Comparison of ENCODE assay signal across 8 mouse cellular contexts in the genomic region with DNA sequence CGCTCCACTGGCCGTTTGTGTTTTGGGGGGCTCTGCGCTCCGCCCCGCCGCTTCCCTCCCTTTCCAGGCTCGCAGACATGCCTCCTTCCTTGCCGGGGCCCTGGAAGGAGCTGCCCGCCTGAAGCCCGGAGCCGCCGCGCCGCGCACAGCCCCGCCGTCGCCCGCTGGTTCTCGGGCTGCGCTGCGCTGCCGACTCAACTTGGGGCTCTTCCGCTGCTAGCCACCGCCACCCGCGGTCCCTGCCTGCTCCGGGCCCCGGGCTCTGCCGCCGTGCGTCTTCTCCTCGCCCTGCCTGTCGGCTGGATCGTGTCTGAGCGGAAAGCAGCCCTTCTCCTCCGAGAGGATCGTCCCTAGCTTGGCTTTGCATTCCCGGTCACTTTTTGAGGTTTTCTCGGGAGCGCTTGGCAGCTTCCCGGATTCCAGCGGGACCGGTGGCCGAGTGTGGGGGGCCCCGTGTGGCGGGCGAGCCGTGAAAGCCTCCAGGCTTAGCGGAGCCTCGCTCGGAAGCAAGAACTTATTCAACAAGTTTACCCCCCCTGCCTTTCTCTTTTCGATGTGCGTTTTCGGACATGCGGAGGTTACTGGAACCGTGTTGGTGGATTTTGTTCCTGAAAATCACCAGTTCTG. TPM values are rescaled to one million over a fixed set of nuclear protein-coding genes. Genes with fewer than 3 reads are reported as not detected.
DNase-seq lines count a peak whose midpoint lies in the region; ATAC-seq and TF ChIP-seq lines count a peak whose summit lies in the region.

No protein-coding gene starts in this region.

- H3K4me3 ChIP-seq in forebrain, embryonic 10.5 days: peak overlapping the region; percentile 88
- H3K4me3 ChIP-seq in intestine, postnatal 0 days (ENCODE audit: low read depth, low read length): peak overlapping the region; percentile 79
- H3K4me3 ChIP-seq in midbrain, embryonic 16.5 days (ENCODE audit: low read depth, low read length): peak overlapping the region; percentile 87

- no peak for TF ChIP-seq CTCF in intestine, postnatal 0 days (IDR thresholded peaks at IDR 0.05; ENCODE audit: low read depth)

- H3K4me2 ChIP-seq in intestine, postnatal 0 days (replicated peaks; ENCODE audit: low read depth): peak overlapping the region; percentile 97
- H3K4me2 ChIP-seq in midbrain, embryonic 16.5 days (ENCODE audit: low read length): peak overlapping the region; percentile 88

- H3K4me1 ChIP-seq in forebrain, embryonic 10.5 days: peaks cover 41% of the 10 kb centered on the region
- 0 out of 2 replicates have a peak, but pooled peaks cover 4% of the 10 kb centered on the region for H3K4me1 ChIP-seq in intestine, postnatal 0 days (replicated peaks; ENCODE audit: control insufficient read depth, insufficient read depth, low read length)
- peaks cover 19% of the 10 kb centered on the region for H3K4me1 ChIP-seq in midbrain, embryonic 16.5 days (ENCODE audit: control insufficient read depth, insufficient read depth, low read length)

- peak; percentile 62 for ATAC-seq in intestine, postnatal 0 days
- ATAC-seq in midbrain, embryonic 16.5 days: peak; percentile 59; the same call in 1 of the 2 replicates

- DNase-seq in layer of hippocampus, postnatal 25 days (ENCODE audit: extremely low spot score in 1 of 2, low spot score in 1 of 2): peak; percentile 36 to 43
- DNase-seq in layer of hippocampus, adult 9-11 months: no peak
- DNase-seq in adrenal gland, postnatal 25 days: peak; percentile 70
- DNase-seq in forebrain, embryonic 10.5 days (ENCODE audit: extremely low spot score, low spot score): peak; percentile 71
- DNase-seq in thymus, adult 18-20 months: no peak
- DNase-seq in cerebellum, adult 8-10 months: no peak

- no peaks in the 10 kb centered on the region for H3K9me3 ChIP-seq in forebrain, embryonic 10.5 days
- H3K9me3 ChIP-seq in intestine, postnatal 0 days (ENCODE audit: control insufficient read depth): no peaks in the 10 kb centered on the region
- no peaks in the 10 kb centered on the region for H3K9me3 ChIP-seq in midbrain, embryonic 16.5 days (replicated peaks; ENCODE audit: control insufficient read depth, low read length, poor library complexity, severe bottlenecking)

- 0 out of 2 replicates have a peak, but pooled peaks cover 8% of the 10 kb centered on the region for H3K36me3 ChIP-seq in forebrain, embryonic 10.5 days (replicated peaks)
- no peaks in the 10 kb centered on the region for H3K36me3 ChIP-seq in intestine, postnatal 0 days (ENCODE audit: control insufficient read depth, insufficient read depth)
- no peaks in the 10 kb centered on the region for H3K36me3 ChIP-seq in midbrain, embryonic 16.5 days (ENCODE audit: control insufficient read depth, insufficient read depth, low read length)

- H3K27ac ChIP-seq in forebrain, embryonic 10.5 days: peak overlapping the region; percentile 96
- H3K27ac ChIP-seq in intestine, postnatal 0 days (ENCODE audit: low read depth, low read length): peak overlapping the region; percentile 93
- H3K27ac ChIP-seq in midbrain, embryonic 16.5 days (ENCODE audit: low read length): peak overlapping the region; percentile 97

- WGBS in forebrain, embryonic 10.5 days: under 1% methylated on average over 57 of the region's 57 CpGs
- under 1% methylated on average over 57 of the region's 57 CpGs for WGBS in intestine, postnatal 0 days
- under 1% methylated on average over 56 of the region's 57 CpGs for WGBS in midbrain, embryonic 16.5 days

- H3K27me3 ChIP-seq in forebrain, embryonic 10.5 days (ENCODE audit: poor library complexity, severe bottlenecking): peaks cover 12% of the 10 kb centered on the region
- no peaks in the 10 kb centered on the region for H3K27me3 ChIP-seq in intestine, postnatal 0 days (replicated peaks; ENCODE audit: control insufficient read depth, insufficient read depth, low read length)
- H3K27me3 ChIP-seq in midbrain, embryonic 16.5 days (ENCODE audit: control insufficient read depth, insufficient read depth, low read depth, low read length): no peaks in the 10 kb centered on the region

- peak overlapping the region; percentile 78 for H3K9ac ChIP-seq in intestine, postnatal 0 days (ENCODE audit: low read depth, low read length)
- H3K9ac ChIP-seq in midbrain, embryonic 16.5 days (ENCODE audit: low read depth, low read length): peak overlapping the region; percentile 87

RNA-seq across cellular contexts. Expression of a gene that starts 0.5 kb away (rescaled TPM):
- 100 to 1,000 TPM; 109 to 133 TPM for total RNA-seq in layer of hippocampus, postnatal 25 days (2021)
- total RNA-seq in adrenal gland, postnatal 25 days (2021): 88.7 and 106 TPM in 2 replicates
- polyA plus RNA-seq in forebrain, embryonic 10.5 days (2016; fragmentation: Nextera tagmentation; extraction: Ambion mirVana): 37.0 and 38.6 TPM in 2 replicates
- polyA plus RNA-seq in intestine, postnatal 0 days (2015; fragmentation: Nextera tagmentation; extraction: Ambion mirVana): 3.7 and 6.9 TPM in 2 replicates
- 37.6 and 40.6 TPM in 2 replicates for polyA plus RNA-seq in midbrain, embryonic 16.5 days (2015; fragmentation: Nextera tagmentation; extraction: Ambion mirVana)

Comparison
In these comparisons a context has a peak if more than half of its experiments do, and no peak if none do; other contexts are left out.
1. DNase-seq: peak in layer of hippocampus, postnatal 25 days (2 of 2), adrenal gland, postnatal 25 days (single experiment) and forebrain, embryonic 10.5 days (single experiment); none in layer of hippocampus, adult 9-11 months (single experiment), thymus, adult 18-20 months (0 of 2) and cerebellum, adult 8-10 months (single experiment).
2. Peak in every context shown above with its lines, with median percentiles within 50 percentile points of each other: H3K27ac ChIP-seq and H3K4me3 ChIP-seq.